Mouse (Mus musculus): ENCODE measurements around the gene Xrra1.

DNA sequence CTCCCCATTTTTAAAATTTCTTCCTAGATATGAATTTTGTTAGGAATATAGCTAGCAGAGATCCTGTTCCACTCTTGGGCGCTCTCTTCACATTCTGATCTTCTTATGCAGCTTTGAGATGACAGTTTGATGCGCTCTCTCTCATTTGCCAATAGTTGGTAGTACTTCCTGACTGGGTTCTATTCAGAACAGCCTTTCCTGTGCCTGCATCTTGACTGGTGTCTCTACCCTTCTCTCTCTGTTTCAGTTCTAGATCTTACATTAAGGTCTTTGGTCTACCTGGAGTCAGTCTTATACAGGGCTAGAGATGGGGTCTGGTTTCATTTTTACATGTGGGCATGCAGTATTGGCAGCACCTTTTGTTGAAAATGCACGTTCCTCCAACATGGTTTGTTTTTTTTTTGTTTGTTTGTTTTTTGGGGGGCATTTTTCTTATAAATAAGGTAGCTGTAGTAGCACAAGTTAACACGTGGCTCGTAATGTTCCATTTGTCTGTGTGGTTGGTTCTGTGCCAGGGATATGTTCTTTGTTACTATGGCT, 24.5 kb upstream of the Xrra1 start:
- no peak for TF ChIP-seq CTCF (IDR thresholded peaks at IDR 0.05; ENCODE audit: low read depth)
- TF ChIP-seq EP300 (IDR thresholded peaks at IDR 0.05; ENCODE audit: low read depth) = no peak
